13 mouse cellular contexts compared by ENCODE assay signal in genomic region chr16:10893161-10893560, GRCm38 (mm10).
"Had no signal": no experiment of that assay in that cellular context is flagged by ENCODE, and none has a peak within 500 bp of the region (broad histone marks: within the 10 kb centered on the region; RNA-seq: fewer than 3 reads in every experiment).

No protein-coding gene starts in this region.

- H3K4me3 ChIP-seq: layer of hippocampus, adult 2 months; limb, embryonic 12.5 days; liver, embryonic 13.5 days; midbrain, embryonic 13.5 days; neural tube, embryonic 15.5 days had no signal

- H3K9ac ChIP-seq: limb, embryonic 12.5 days; liver, embryonic 13.5 days; midbrain, embryonic 13.5 days; neural tube, embryonic 15.5 days had no signal

- H3K27ac ChIP-seq: kidney, postnatal 0 days; layer of hippocampus, adult 2 months; limb, embryonic 12.5 days; liver, embryonic 13.5 days; midbrain, embryonic 13.5 days; neural tube, embryonic 15.5 days had no signal

- DNase-seq: kidney, adult 8-10 months; liver; liver, embryonic 13.5 days; lung, adult 18-20 months; lung, postnatal 36 days; right cerebral cortex, adult 18-20 months; right cerebral cortex, postnatal 25 days; thymus, postnatal 36 days had no signal

- H3K27me3 ChIP-seq: limb, embryonic 12.5 days; liver, embryonic 13.5 days; midbrain, embryonic 13.5 days; neural tube, embryonic 15.5 days had no signal

- H3K36me3 ChIP-seq: limb, embryonic 12.5 days; liver, embryonic 13.5 days; midbrain, embryonic 13.5 days; neural tube, embryonic 15.5 days had no signal

- H3K9me3 ChIP-seq: liver, embryonic 13.5 days; midbrain, embryonic 13.5 days; neural tube, embryonic 15.5 days had no signal

- H3K4me2 ChIP-seq: limb, embryonic 12.5 days; liver, embryonic 13.5 days; midbrain, embryonic 13.5 days; neural tube, embryonic 15.5 days had no signal

- ATAC-seq: midbrain, embryonic 13.5 days had no signal

- H3K4me1 ChIP-seq: liver, embryonic 13.5 days; midbrain, embryonic 13.5 days had no signal
